Mouse (Mus musculus): ENCODE data around the gene Krtap1-4.
"Not testable (repeated sequence)": the region's sequence is repeated elsewhere in the genome, so short reads cannot be mapped to it uniquely, and the experiment has no call there.

The Krtap1-4 gene

GRCm38 (mm10) chr11:99583245-99583704 is at the start of gene Krtap1-4:
Gene Krtap1-4 (minus strand): TSS chr11:99583654.
- no peak for DNase-seq (ENCODE audit: low spot score)

- DNase-seq (ENCODE audit: low spot score): no peak
Measured at GRCm38 (mm10) chr11:99630890-99631289, 47.4 kb upstream of the Krtap1-4 start.

- DNase-seq (ENCODE audit: low spot score): no peak
Measured at GRCm38 (mm10) chr11:99628138-99628537, 44.7 kb upstream of the Krtap1-4 start, which contains the start of gene Krtap4-1. Gene Krtap4-1 (minus strand): TSS chr11:99628238.

GRCm38 (mm10) chr11:99620335-99620734 is 36.9 kb upstream of the Krtap1-4 start, which contains the start of gene Gm11562:
Gene Gm11562 (minus strand): TSS chr11:99620435.
- no peak for DNase-seq (ENCODE audit: low spot score)

GRCm38 (mm10) chr11:99614796-99615363 is 31.4 kb upstream of the Krtap1-4 start, which contains the start of gene Krtap2-4:
Gene Krtap2-4 (minus strand): TSS chr11:99614846.
- DNase-seq (ENCODE audit: low spot score): no peak

GRCm38 (mm10) chr11:99610089-99610488 is 26.6 kb upstream of the Krtap1-4 start, which contains the start of gene Gm11937:
Gene Gm11937 (minus strand): TSS chr11:99610189.
- DNase-seq (ENCODE audit: low spot score): not testable (repeated sequence)

- DNase-seq (ENCODE audit: low spot score): no peak
Measured at GRCm38 (mm10) chr11:99609126-99609525, 25.7 kb upstream of the Krtap1-4 start.

- DNase-seq (ENCODE audit: low spot score): not testable (repeated sequence)
Measured at GRCm38 (mm10) chr11:99603208-99603607, 19.8 kb upstream of the Krtap1-4 start, which contains the start of gene Gm11938. Gene Gm11938 (minus strand): TSS chr11:99603308.

GRCm38 (mm10) chr11:99597742-99598141 is 14.3 kb upstream of the Krtap1-4 start, which contains the start of gene Krtap9-3:
Gene Krtap9-3 (minus strand): TSS chr11:99598105.
- not testable (repeated sequence) for DNase-seq (ENCODE audit: low spot score)

- DNase-seq (ENCODE audit: low spot score): no peak
Measured at GRCm38 (mm10) chr11:99590981-99591380, 7.5 kb upstream of the Krtap1-4 start, which contains the start of gene Krtap1-3. Gene Krtap1-3 (minus strand): TSS chr11:99591339.

- no peak for DNase-seq (ENCODE audit: low spot score)
Measured at GRCm38 (mm10) chr11:99585096-99585495, 1.6 kb upstream of the Krtap1-4 start.

GRCm38 (mm10) chr11:99581564-99581963 is 1.9 kb downstream of the Krtap1-4 start:
- no peak for DNase-seq (ENCODE audit: low spot score)

GRCm38 (mm10) chr11:99581051-99581450 is 2.4 kb downstream of the Krtap1-4 start:
- no peak for DNase-seq (ENCODE audit: low spot score)

GRCm38 (mm10) chr11:99580636-99581035 is 2.8 kb downstream of the Krtap1-4 start, which contains the start of gene Krtap1-5:
Gene Krtap1-5 (minus strand): TSS chr11:99581016.
- no peak for DNase-seq (ENCODE audit: low spot score)

GRCm38 (mm10) chr11:99574106-99574505 is 9.3 kb downstream of the Krtap1-4 start:
- peak; percentile 91 for DNase-seq (ENCODE audit: low spot score)

- no peak for DNase-seq (ENCODE audit: low spot score)
Measured at GRCm38 (mm10) chr11:99573164-99573563, 10.3 kb downstream of the Krtap1-4 start.

- no peak for DNase-seq (ENCODE audit: low spot score)
Measured at GRCm38 (mm10) chr11:99566530-99566929, 16.9 kb downstream of the Krtap1-4 start, which contains the start of gene Krtap3-1. Gene Krtap3-1 (minus strand): TSS chr11:99566630.

- DNase-seq (ENCODE audit: low spot score): no peak
Measured at GRCm38 (mm10) chr11:99562580-99562979, 20.9 kb downstream of the Krtap1-4 start.

GRCm38 (mm10) chr11:99559366-99559765 is 24.1 kb downstream of the Krtap1-4 start, which contains the start of gene Gm11939:
Gene Gm11939 (minus strand): TSS chr11:99559466.
- no peak for DNase-seq (ENCODE audit: low spot score)

GRCm38 (mm10) chr11:99557976-99558745 is 25.3 kb downstream of the Krtap1-4 start:
- DNase-seq (ENCODE audit: low spot score): no peak

GRCm38 (mm10) chr11:99556753-99557152 is 26.7 kb downstream of the Krtap1-4 start, which contains the start of gene Krtap3-2:
Gene Krtap3-2 (minus strand): TSS chr11:99556853.
- no peak for DNase-seq (ENCODE audit: low spot score)

GRCm38 (mm10) chr11:99556195-99556594 is 27.3 kb downstream of the Krtap1-4 start:
- no peak for DNase-seq (ENCODE audit: low spot score)

Data from embryo, embryonic 10.5 days (tissue).